Mouse (Mus musculus) embryonic fibroblast, embryonic 13.5 days (primary cell): ENCODE results near the gene Zfp316. TPM values are rescaled to one million over a fixed set of nuclear protein-coding genes. Genes with fewer than 3 reads are reported as not detected.

Experiments
- H3K27ac ChIP-seq: 2 replicates; pipeline ENCODE4 v1.5.1; 2012; ENCODE audit warnings: low read length, control low read depth, inconsistent platforms; ENCODE audit not compliant: insufficient read depth
- H3K4me1 ChIP-seq: 2 replicates; pipeline ENCODE4 v1.6.1; 2011; ENCODE audit warnings: low read length; ENCODE audit not compliant: control insufficient read depth, insufficient read depth
- H3K4me3 ChIP-seq: 2 replicates; pipeline ENCODE4 v1.5.1; 2011; ENCODE audit warnings: mild to moderate bottlenecking, control low read depth, low read length; ENCODE audit not compliant: insufficient read depth
- CTCF ChIP-seq: IDR thresholded peaks from 2 replicates; pipeline ENCODE4 v1.5.1; 2011; ENCODE audit warnings: mild to moderate bottlenecking, control low read depth, low read length, moderate library complexity, borderline replicate concordance; ENCODE audit not compliant: insufficient read depth
- POLR2A ChIP-seq: IDR thresholded peaks from 2 replicates; pipeline ENCODE4 v1.6.1; 2011; ENCODE audit warnings: low read depth, mild to moderate bottlenecking, control low read depth, low read length, moderate library complexity
- polyA plus RNA-seq: library from polyadenylated mRNA; stranded (reverse); fragments of >200 nt; gene quantifications from 2 replicates; pipeline ENCODE4 v1.2.4, GENCODE M21; 2011; ENCODE audit warnings: low read depth; ENCODE audit not compliant: missing spikeins, insufficient read length

Zfp316 gene
- 3.6 and 3.7 TPM in 2 replicates for polyA plus RNA-seq

DNA sequence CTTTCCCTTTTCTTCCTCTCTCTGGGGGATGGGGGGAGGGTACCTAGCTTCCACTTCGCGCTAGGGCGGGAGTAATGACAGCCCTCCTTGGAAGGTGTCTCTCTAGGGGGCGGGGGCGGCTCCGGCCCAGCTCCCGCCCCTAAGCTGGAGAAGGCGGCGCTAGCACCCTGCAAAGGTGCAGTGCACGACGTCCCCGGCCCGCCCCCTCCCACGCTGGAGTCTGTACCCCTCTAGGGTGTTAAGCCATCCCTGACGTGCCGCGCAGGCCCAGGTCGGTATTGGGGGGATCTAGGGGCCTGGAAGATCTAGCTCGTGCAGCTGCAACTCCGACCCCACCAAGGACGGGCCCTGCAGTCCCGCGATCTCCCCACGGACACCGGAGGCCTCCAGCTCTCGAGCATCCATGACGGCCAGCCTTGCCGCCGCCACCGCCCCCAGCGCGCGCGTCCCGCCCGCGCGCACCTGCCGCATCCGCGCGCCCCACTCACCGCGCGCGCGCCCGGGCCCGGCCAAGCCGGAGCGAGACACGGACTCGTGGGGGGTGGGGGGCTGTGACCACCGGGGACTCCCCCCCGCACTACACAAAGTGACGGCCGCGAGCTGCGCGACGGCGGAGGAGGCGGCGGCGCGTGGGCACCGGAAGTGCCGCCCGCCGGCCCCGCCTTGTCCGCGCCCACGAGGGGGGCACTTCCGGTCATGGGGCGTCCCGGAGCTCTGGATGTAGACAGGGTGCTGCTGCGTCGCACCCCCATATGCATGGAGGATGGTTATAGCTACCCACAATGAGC, at the start of gene Zfp316:
TSS of gene Zfp316 (minus strand) at position 660 of the 788 bp plus-strand sequence.
- Histone ChIP-seq H3K4me1 (peaks cover 16% of the 10 kb centered on the region), H3K27ac (peak within 1 kb of the TSS; percentile 3), H3K4me3 (peak within 1 kb of the TSS; percentile 87)
- TF ChIP-seq POLR2A (peak; percentile 91), CTCF (no peak)

DNA sequence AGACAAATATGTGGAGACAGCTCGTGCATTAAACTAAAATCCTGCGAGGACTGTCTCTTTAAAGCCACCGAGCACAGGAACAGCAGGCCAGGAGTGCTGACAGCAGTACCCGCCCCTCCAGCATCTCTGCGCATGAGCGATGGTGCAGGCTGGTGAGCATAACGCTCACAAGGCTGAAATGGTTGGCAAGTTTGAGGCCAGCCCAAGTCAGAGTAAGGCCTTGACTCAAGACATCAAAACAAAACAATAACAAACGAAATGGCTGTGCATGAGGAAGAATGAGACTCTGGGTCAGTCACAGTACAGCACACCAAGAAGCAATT, 47.4 kb upstream of the Zfp316 start:
- H3K4me3 ChIP-seq = no peak overlapping the region
- no peaks in the 10 kb centered on the region for H3K4me1 ChIP-seq
- H3K27ac ChIP-seq = no peak overlapping the region
- TF ChIP-seq POLR2A = no peak
- TF ChIP-seq CTCF = no peak

DNA sequence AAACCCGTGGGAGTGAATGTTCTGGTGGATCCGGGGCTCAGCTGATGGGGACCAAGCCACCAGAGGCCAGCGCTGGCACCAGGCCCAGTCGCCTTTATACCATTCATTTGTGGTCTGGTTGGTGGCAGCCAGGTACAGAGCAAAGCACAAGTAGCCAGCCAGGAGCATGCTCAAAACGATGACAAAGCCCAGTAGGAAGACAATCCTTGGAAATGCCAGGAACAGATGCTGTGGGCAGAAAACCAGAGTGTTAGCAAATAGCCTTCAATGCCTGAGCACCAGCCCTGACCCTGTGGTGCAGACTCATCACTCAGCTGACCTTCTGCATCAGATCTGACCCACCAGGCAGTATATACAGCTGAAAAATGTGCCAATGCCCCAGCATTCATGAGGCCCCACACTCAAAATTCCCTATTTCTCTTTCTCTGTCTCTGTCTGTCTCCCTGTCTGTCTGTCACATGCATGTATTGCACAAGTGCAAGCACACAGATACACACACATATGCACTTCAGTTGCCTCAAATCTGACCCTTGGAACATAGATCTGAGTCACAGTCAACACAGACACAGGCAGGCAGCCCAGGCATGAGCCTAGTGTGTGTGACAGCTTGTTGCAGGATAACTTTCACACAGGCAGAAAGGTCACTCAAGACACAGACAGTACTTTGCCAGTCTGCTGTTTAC, 46.9 kb upstream of the Zfp316 start:
- no peak overlapping the region for H3K27ac ChIP-seq
- no peak overlapping the region for H3K4me3 ChIP-seq
- H3K4me1 ChIP-seq = no peaks in the 10 kb centered on the region
- TF ChIP-seq CTCF (no peak), POLR2A (no peak)

DNA sequence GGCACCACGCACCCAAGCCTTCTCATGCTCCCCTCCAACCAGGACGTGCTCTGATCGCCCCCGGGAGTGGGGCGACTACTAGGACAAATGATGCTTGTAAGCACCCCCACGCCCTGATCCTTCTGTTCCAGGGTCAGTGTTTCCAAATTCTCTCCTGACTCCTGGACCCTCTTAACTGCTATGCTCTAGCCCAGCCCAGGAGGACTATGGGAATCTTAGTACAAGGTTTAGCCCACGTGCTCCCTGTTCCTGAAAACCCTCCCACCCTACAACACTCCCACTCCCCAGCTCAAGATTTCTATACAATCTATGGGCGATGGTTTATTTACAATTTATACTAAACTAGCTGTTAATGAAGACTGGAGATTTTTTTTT, 45.7 kb upstream of the Zfp316 start:
- Histone ChIP-seq H3K4me3 (no peak overlapping the region), H3K4me1 (no peaks in the 10 kb centered on the region), H3K27ac (no peak overlapping the region)
- TF ChIP-seq POLR2A (no peak), CTCF (no peak)

DNA sequence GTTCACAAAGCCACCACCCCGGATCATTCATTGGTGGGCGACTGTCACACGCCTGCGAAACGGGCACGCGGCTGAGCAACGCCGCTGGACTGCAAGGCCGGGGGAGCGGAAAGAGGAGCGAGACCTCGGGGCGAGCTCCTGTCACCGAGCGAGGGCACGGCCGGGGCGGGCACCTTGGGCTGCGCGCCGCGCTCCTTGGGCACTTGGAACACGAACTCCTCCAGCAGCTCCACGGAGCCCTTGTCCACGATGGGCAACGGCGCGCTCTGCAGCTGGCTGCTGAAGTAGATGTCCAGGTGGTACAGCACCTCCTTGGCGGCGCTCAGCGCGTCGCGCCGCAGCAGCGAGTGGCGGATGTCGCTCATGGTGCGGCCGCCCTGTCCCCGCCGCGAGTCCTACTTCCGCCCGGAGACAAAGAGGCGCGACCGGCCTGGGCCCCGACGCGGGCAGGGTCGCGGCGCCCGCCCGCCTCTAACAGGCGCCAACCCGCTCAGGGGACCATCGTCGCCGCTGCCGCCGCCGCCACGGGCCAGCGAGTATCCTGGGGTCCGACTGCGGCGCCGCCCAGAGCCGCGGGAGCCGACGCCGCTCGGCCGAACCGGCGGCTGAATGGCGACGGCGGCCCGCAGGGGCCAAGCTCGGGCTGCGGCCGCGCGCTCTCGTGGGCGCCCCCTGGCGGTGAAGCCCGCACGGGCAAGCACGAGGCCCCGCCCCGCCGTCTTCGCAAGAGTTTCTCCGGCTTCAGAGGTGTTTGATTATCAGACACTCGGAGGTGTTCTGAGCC, 45.1 kb upstream of the Zfp316 start, which contains the start of gene E130309D02Rik:
TSS of gene E130309D02Rik (minus strand) at position 631 of the 784 bp plus-strand sequence.
- no peaks in the 10 kb centered on the region for H3K4me1 ChIP-seq
- H3K27ac ChIP-seq = peak within 1 kb of the TSS; percentile 70
- TF ChIP-seq CTCF (0 out of 2 replicates have a peak, but pooled peaks have one; percentile 44), POLR2A (peak; percentile 64)
- H3K4me3 ChIP-seq = peak within 1 kb of the TSS; percentile 92

DNA sequence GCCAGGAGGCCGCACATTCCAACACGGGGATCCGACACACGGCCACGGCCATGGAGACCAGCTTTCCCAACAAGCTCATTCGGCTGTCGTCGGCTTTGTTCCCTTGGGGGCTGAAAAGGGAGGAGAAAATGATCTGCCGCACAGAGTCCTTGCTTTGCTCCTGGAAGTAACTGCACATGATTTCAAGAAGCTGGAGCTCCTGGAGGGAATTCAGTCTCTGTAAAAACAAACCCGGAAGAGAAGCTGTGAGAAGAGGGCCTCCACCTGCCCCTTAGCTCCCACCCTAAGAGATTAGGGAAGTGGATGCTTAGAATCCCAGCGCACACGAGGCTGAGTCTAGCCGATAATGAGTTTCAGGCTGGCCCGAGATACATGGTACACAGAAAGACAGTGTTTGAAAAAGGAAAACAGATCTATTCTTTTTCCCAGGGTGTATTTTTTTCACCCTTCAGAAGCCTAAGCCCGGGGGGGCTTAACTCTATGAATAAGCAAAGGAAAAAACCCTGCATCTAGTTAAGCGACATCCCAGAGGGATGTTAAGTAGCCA, 44.4 kb upstream of the Zfp316 start:
- H3K4me1 ChIP-seq = no peaks in the 10 kb centered on the region
- peak overlapping the region; percentile 70; the same call in 1 of the 2 replicates for H3K27ac ChIP-seq
- peak overlapping the region; percentile 92 for H3K4me3 ChIP-seq
- no peak for TF ChIP-seq POLR2A
- TF ChIP-seq CTCF = no peak

DNA sequence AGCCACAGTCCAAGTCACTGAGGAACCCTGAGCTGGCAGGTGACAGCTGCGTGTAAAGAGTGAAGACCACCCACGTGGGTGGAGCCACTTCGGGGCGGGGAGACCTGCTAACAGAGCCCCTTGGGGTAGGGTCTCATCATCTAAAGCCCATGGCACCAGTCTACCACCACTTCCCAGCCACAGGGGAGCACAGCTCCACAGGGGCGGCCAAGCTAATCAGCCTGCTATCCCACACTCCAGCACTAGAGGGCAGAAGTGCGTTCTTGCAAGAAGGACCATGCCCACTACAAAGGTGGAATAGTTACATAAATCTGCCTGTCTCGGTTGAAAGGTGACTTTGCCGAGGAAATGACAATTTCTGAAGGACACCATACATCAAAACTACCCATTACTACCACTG, 42.1 kb upstream of the Zfp316 start:
- H3K4me3 ChIP-seq = no peak overlapping the region
- peak; percentile 79; the same call in 1 of the 2 replicates for TF ChIP-seq CTCF
- no peak for TF ChIP-seq POLR2A
- H3K27ac ChIP-seq = no peak overlapping the region
- no peaks in the 10 kb centered on the region for H3K4me1 ChIP-seq

DNA sequence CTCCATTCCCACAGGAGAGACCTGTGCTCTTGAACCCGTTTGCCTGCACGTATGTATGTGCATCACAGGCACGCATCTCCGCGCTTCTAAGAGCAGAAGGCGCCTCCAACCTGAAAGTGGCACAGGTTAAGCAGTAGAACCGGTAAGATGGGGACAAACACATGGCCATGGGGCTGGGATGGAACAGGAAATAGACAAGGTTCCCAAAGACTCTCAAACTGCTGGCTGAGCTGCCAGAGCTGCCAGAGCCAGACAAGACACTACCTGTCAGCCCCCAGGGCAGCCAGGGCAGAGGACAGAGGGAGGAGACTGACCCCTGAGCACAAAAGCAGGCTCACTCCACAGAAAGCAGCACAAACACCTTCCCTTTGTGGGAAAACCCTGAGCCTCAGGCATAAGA, 40.1 kb upstream of the Zfp316 start:
- no peak overlapping the region for H3K4me3 ChIP-seq
- no peak for TF ChIP-seq CTCF
- no peak for TF ChIP-seq POLR2A
- H3K27ac ChIP-seq = no peak overlapping the region
- no peaks in the 10 kb centered on the region for H3K4me1 ChIP-seq

DNA sequence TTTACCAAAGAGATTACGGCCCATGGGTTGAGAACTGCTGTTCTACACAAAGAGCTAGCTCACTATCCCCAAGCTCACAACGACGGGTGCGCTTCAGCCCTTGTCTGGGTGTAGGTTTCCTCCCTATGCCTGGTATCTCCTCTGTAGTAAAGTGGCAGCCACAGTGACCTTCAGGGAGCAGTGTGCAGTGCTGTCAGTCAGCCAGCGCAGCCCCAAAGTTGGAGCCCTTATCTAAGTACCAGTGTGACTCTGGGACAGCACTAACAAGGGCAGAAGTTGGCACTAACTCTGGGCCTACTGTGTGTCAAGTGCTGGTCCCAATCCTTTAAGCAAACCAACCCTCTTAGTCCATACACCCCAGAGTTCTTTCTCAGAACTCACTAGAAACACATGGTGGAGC, 39.0 kb upstream of the Zfp316 start:
- no peak overlapping the region for H3K4me3 ChIP-seq
- no peak for TF ChIP-seq POLR2A
- no peak for TF ChIP-seq CTCF
- H3K27ac ChIP-seq = no peak overlapping the region
- no peaks in the 10 kb centered on the region for H3K4me1 ChIP-seq
